Mouse (Mus musculus) kidney, adult 2 months (tissue): ENCODE measurements at regions not wholly inside any gene's neighbourhood (a gene's known extent, or its start where the extent isn't known, plus 50 kb on each side); places are given as distances from the start of the nearest gene placed in this dataset.

Experiments
- DNase-seq: peaks from one replicate; pipeline ENCODE4 v3.0.0; 2021
- H3K27ac ChIP-seq: fragments of 200-500 bp; 2 replicates; pipeline ENCODE4 v1.5.1; 2012; ENCODE audit warnings: low read depth, low read length, control low read depth, inconsistent platforms; ENCODE audit not compliant: insufficient read depth
- H3K27me3 ChIP-seq: fragments of 200-500 bp; replicated peaks from 2 replicates; pipeline ENCODE4 v1.6.1; 2012; ENCODE audit warnings: mild to moderate bottlenecking, moderate library complexity, low read length, inconsistent platforms; ENCODE audit not compliant: control insufficient read depth, insufficient read depth
- H3K36me3 ChIP-seq: fragments of 200-500 bp; 2 replicates; pipeline ENCODE4 v1.6.1; 2012; ENCODE audit warnings: mild to moderate bottlenecking, moderate library complexity, low read length, inconsistent platforms; ENCODE audit not compliant: control insufficient read depth, insufficient read depth
- H3K4me1 ChIP-seq: fragments of 200-500 bp; 2 replicates; pipeline ENCODE4 v1.6.1; 2011; ENCODE audit warnings: low read length; ENCODE audit not compliant: control insufficient read depth, insufficient read depth
- H3K4me3 ChIP-seq: fragments of 200-500 bp; 2 replicates; pipeline ENCODE4 v1.5.1; 2011; ENCODE audit warnings: mild to moderate bottlenecking, low read depth, low read length, control low read depth; ENCODE audit not compliant: insufficient read depth
- CTCF ChIP-seq: fragments of 200-500 bp; conservative IDR thresholded peaks from 2 replicates; pipeline ENCODE4 v1.5.1; 2011; ENCODE audit warnings: low read depth, mild to moderate bottlenecking, control low read depth, low read length, moderate library complexity, mixed read lengths; ENCODE audit not compliant: insufficient read depth, insufficient read length
- POLR2A ChIP-seq: fragments of 200-500 bp; IDR thresholded peaks from one replicate; pipeline ENCODE4 v1.6.1; 2011; ENCODE audit warnings: low read depth, low read length, control low read depth
- whole genome bisulfite sequencing: fragments of 180-500 bp; shearing (Covaris S2); methylation state at CpG from one replicate; pipeline ENCODE4 v1.1.7; 2018; 5-methylcytosine and 5-hydroxymethylcytosine counted together

DNA sequence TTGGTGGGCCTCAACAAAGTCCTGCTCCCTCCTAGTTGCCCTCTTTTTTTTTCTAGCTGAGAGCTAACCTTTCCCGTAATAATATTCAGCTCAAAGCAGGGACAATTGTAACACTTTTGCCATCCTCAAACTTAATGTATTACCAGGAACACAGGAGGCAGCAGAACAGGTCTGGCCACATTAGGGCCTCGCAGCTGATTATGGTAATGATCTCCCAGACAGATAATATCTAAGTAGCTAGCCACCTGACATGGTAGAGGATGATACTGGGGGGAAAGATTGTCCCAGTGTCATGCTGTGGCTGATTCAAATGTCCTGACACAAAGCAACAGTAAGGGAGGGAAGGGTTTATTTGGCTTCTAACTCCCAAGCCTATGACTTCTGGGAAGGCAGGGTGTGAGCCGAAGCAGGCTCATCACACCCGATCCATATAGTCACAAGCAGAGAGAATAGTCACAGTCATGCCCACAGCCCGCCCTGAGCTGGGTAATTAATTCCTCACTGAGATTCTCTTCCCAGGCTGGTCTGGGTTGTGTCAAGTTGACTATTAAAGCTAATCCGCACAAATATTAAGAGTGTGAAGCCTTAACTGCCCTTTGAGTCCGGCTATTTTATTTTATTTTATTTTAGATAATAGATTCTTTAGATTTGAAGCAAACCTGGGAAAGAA lies 57.0 kb upstream of the Cd2ap start:
- DNase-seq, result peak; percentile 42
- no peaks in the 10 kb centered on the region for H3K36me3 ChIP-seq
- H3K4me1 ChIP-seq, result peaks cover 3% of the 10 kb centered on the region; the same call in 1 of the 2 replicates
- H3K4me3 ChIP-seq, result no peak overlapping the region
- 37% methylated on average over 7 of the region's 7 CpGs for WGBS
- H3K27me3 ChIP-seq, result no peaks in the 10 kb centered on the region
- TF ChIP-seq CTCF, result no peak
- TF ChIP-seq POLR2A, result no peak
- peak overlapping the region; percentile 3; the same call in 1 of the 2 replicates for H3K27ac ChIP-seq

DNA sequence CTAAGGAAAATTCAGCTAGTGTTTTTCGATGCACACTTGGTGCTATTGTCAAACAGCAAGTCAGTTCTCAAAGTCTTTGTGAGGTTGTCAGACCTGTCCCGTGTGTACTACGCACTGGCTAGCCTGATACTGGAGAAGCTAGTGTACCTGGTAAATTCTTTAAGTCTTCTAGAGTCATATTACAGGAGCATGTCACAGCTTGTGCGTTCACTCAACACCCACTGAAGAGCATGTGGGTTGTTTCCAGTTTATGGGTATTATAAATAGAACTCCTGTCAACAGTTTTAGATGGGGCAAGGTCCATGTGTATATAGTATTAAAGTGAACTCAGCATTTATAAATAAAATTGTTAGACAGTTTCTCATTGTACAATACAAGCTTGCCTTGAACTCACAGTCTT lies 50.9 kb upstream of the Cd2ap start:
- no peaks in the 10 kb centered on the region for H3K4me1 ChIP-seq
- H3K27me3 ChIP-seq, result no peaks in the 10 kb centered on the region
- no peaks in the 10 kb centered on the region for H3K36me3 ChIP-seq
- no peak for TF ChIP-seq CTCF
- no peak for TF ChIP-seq POLR2A
- 75% methylated on average over 4 of the region's 4 CpGs for WGBS
- DNase-seq, result no peak
- H3K4me3 ChIP-seq, result no peak overlapping the region
- no peak overlapping the region for H3K27ac ChIP-seq
